Mouse (Mus musculus) hindbrain, postnatal 0 days (tissue): ENCODE measurements around the gene Arhgef5. TPM values are rescaled to one million over a fixed set of nuclear protein-coding genes. Genes with fewer than 3 reads are reported as not detected.
"Not testable (repeated sequence)": the region's sequence is repeated elsewhere in the genome, so short reads cannot be mapped to it uniquely, and the experiment has no call there.

Source experiments
- ATAC-seq: fragments of 200-750 bp; cut with Nextera tagmentation; 2 replicates; pipeline ENCODE4 v1.8.0; 2017; ENCODE audit warnings: mild to moderate bottlenecking, moderate TSS enrichment, moderate library complexity
- DNase-seq: peaks from one replicate; pipeline ENCODE4 v3.0.0-alpha.2; 2015; ENCODE audit warnings: low spot score
- H3K27ac ChIP-seq: fragments of 300-500 bp; sonication (generic); 2 replicates; pipeline ENCODE4 v1.5.1; 2014; ENCODE audit warnings: mild to moderate bottlenecking
- H3K27me3 ChIP-seq: fragments of 300-500 bp; sonication (generic); 2 replicates; pipeline ENCODE4 v1.6.1; 2014; ENCODE audit warnings: low read length, mixed read lengths; ENCODE audit not compliant: insufficient read depth
- H3K36me3 ChIP-seq: fragments of 300-500 bp; sonication (generic); 2 replicates; pipeline ENCODE4 v1.6.1; 2014; ENCODE audit warnings: low read length, mixed read lengths; ENCODE audit not compliant: insufficient read depth
- H3K4me1 ChIP-seq: fragments of 300-500 bp; sonication (generic); 2 replicates; pipeline ENCODE4 v1.6.1; 2014; ENCODE audit warnings: antibody characterized with exemption, low read length, mixed read lengths; ENCODE audit not compliant: insufficient read depth
- H3K4me2 ChIP-seq: fragments of 300-500 bp; sonication (generic); 2 replicates; pipeline ENCODE4 v1.6.1; 2014; ENCODE audit warnings: low read depth, mild to moderate bottlenecking, low read length, moderate library complexity, mixed read lengths
- H3K4me3 ChIP-seq: fragments of 300-500 bp; sonication (generic); 2 replicates; pipeline ENCODE4 v1.5.1; 2014; ENCODE audit warnings: low read length
- H3K9ac ChIP-seq: fragments of 300-500 bp; sonication (generic); replicated peaks from 2 replicates; pipeline ENCODE4 v1.6.1; 2014; ENCODE audit warnings: mild to moderate bottlenecking, low read length, moderate library complexity, mixed read lengths
- H3K9me3 ChIP-seq: fragments of 300-500 bp; sonication (generic); 2 replicates; pipeline ENCODE4 v1.6.1; 2016; ENCODE audit warnings: low read length, mixed read lengths
- CTCF ChIP-seq: IDR thresholded peaks from 2 replicates; pipeline ENCODE4 v1.5.1; 2016; ENCODE audit warnings: antibody characterized with exemption, control low read depth, low read depth
- WGBS: fragments of 180-500 bp; shearing (Covaris S2); extraction: QIAGEN DNeasy Blood & Tissue Kit; methylation state at CpG from one replicate; pipeline ENCODE4 v1.1.7; 2014; 5-methylcytosine and 5-hydroxymethylcytosine counted together
- polyA plus RNA-seq: library from polyadenylated mRNA; unstranded; fragments of >200 nt; fragmentation: Nextera tagmentation; extraction: Ambion mirVana; gene quantifications from 2 replicates; pipeline ENCODE4 v1.2.1, GENCODE M21; 2015
- total RNA-seq: library from RNA; depleted of rRNA; stranded (reverse); fragments of >200 nt; gene quantifications from 2 replicates; pipeline ENCODE4 v1.2.3, GENCODE M21; 2014; rRNA removed

Gene Arhgef5
- total RNA-seq, result 4.9 and 6.2 TPM in 2 replicates
- 1.4 and 1.8 TPM in 2 replicates for polyA plus RNA-seq

- peak; percentile 64 for ATAC-seq
- Histone ChIP-seq H3K4me3 (peak within 1 kb of the TSS; percentile 47), H3K27me3 (peaks cover 9% of the 10 kb centered on the region; the same call in 1 of the 2 replicates), H3K9ac (peak within 1 kb of the TSS; percentile 53), H3K9me3 (no peaks in the 10 kb centered on the region), H3K4me1 (no peaks in the 10 kb centered on the region), H3K36me3 (no peaks in the 10 kb centered on the region), H3K4me2 (peak within 1 kb of the TSS; percentile 82), H3K27ac (peak within 1 kb of the TSS; percentile 17; the same call in 1 of the 2 replicates)
- WGBS, result under 1% methylated on average over 48 of the region's 48 CpGs
- TF ChIP-seq CTCF, result no peak
- peak; percentile 7 for DNase-seq
These were observed at the start of gene Arhgef5 for GRCm38 (mm10) chr6:43265363-43266041. TSS of gene Arhgef5 (plus strand) at chr6:43265582.

GRCm38 (mm10) chr6:43231255-43231654, 34.1 kb upstream of the Arhgef5 start, which contains the start of gene Olfr47:
TSS of gene Olfr47 (plus strand) at chr6:43231529.
- not testable (repeated sequence) for ATAC-seq, DNase-seq, H3K4me2 ChIP-seq, H3K9ac ChIP-seq, H3K27ac ChIP-seq, H3K36me3 ChIP-seq, H3K27me3 ChIP-seq, H3K4me1 ChIP-seq, H3K9me3 ChIP-seq, H3K4me3 ChIP-seq
- 89% methylated on average over 1 of the region's 1 CpGs for WGBS

GRCm38 (mm10) chr6:43242061-43242460, 23.3 kb upstream of the Arhgef5 start:
- Histone ChIP-seq H3K36me3 (no peaks in the 10 kb centered on the region), H3K9ac (no peak overlapping the region), H3K27ac (no peak overlapping the region), H3K4me3 (no peak overlapping the region), H3K4me1 (no peaks in the 10 kb centered on the region), H3K4me2 (no peak overlapping the region), H3K9me3 (no peaks in the 10 kb centered on the region), H3K27me3 (no peaks in the 10 kb centered on the region)
- ATAC-seq, result no peak
- TF ChIP-seq CTCF, result peak; percentile 54
- DNase-seq, result peak; percentile 22
- WGBS, result 26% methylated on average over 4 of the region's 4 CpGs

GRCm38 (mm10) chr6:43247396-43247795, 18.0 kb upstream of the Arhgef5 start:
- no peaks in the 10 kb centered on the region for H3K4me1 ChIP-seq
- H3K9ac ChIP-seq, result no peak overlapping the region
- H3K27ac ChIP-seq, result no peak overlapping the region
- no peaks in the 10 kb centered on the region for H3K9me3 ChIP-seq
- WGBS, result 78% methylated on average over 3 of the region's 3 CpGs
- DNase-seq (no peak), ATAC-seq (no peak)
- H3K4me3 ChIP-seq, result no peak overlapping the region
- no peak overlapping the region for H3K4me2 ChIP-seq
- TF ChIP-seq CTCF, result no peak
- no peaks in the 10 kb centered on the region for H3K27me3 ChIP-seq
- no peaks in the 10 kb centered on the region for H3K36me3 ChIP-seq

GRCm38 (mm10) chr6:43252994-43253393, 12.4 kb upstream of the Arhgef5 start:
- no peaks in the 10 kb centered on the region for H3K4me1 ChIP-seq
- H3K9ac ChIP-seq, result no peak overlapping the region
- ATAC-seq, result no peak
- DNase-seq, result no peak
- no peaks in the 10 kb centered on the region for H3K27me3 ChIP-seq
- H3K27ac ChIP-seq, result no peak overlapping the region
- H3K4me3 ChIP-seq, result no peak overlapping the region
- H3K36me3 ChIP-seq, result no peaks in the 10 kb centered on the region
- H3K4me2 ChIP-seq, result no peak overlapping the region
- no peak for TF ChIP-seq CTCF
- no peaks in the 10 kb centered on the region for H3K9me3 ChIP-seq
- WGBS, result 90% methylated on average over 1 of the region's 1 CpGs

- no peaks in the 10 kb centered on the region for H3K9me3 ChIP-seq
- ATAC-seq, result 0 out of 2 replicates have a peak, but pooled peaks have one; percentile 10
- TF ChIP-seq CTCF, result peak; percentile 68
- H3K4me1 ChIP-seq, result no peaks in the 10 kb centered on the region
- DNase-seq, result peak; percentile 28
- no peak overlapping the region for H3K4me3 ChIP-seq
- H3K36me3 ChIP-seq, result no peaks in the 10 kb centered on the region
- no peak overlapping the region for H3K9ac ChIP-seq
- 61% methylated on average over 7 of the region's 7 CpGs for WGBS
- H3K27ac ChIP-seq, result no peak overlapping the region
- H3K27me3 ChIP-seq, result no peaks in the 10 kb centered on the region
- H3K4me2 ChIP-seq, result no peak overlapping the region
These were observed 11.0 kb upstream of the Arhgef5 start for GRCm38 (mm10) chr6:43254193-43254926.
